Mouse (Mus musculus): ENCODE measurements around the gene Cradd. TPM values are rescaled to one million over a fixed set of nuclear protein-coding genes. Genes with fewer than 3 reads are reported as not detected.
A peak's percentile ranks its signal among the peaks of the same experiment; 100 is the strongest.

The Cradd gene
- total RNA-seq, 2 experiments from 2014 or later: 7.1 to 7.8 TPM

- intact Hi-C loops (cut with DNase I): no loop called here
- DNase-seq (ENCODE audit: extremely low spot score in 1 of 2, low spot score in 2 of 2): peak in 1 of 2 experiments; percentile 47
Observed at GRCm38 (mm10) chr10:95310688-95311441, 13.1 kb downstream of the Cradd start.

- DNase-seq (ENCODE audit: extremely low spot score in 1 of 2, low spot score in 2 of 2): no peak
- intact Hi-C loops (cut with DNase I): no loop called here
Observed at GRCm38 (mm10) chr10:95309412-95310322, 14.3 kb downstream of the Cradd start.

GRCm38 (mm10) chr10:95308991-95309390 is 14.9 kb downstream of the Cradd start:
- intact Hi-C loops (cut with DNase I): no loop called here
- no peak for DNase-seq (ENCODE audit: extremely low spot score in 1 of 2, low spot score in 2 of 2)

- intact Hi-C loops (cut with DNase I): no loop called here
- DNase-seq (ENCODE audit: extremely low spot score in 1 of 2, low spot score in 2 of 2): no peak
Observed at GRCm38 (mm10) chr10:95307916-95308315, 16.0 kb downstream of the Cradd start.

- peak in 1 of 2 experiments; percentile 48 for DNase-seq (ENCODE audit: extremely low spot score in 1 of 2, low spot score in 2 of 2)
Observed at GRCm38 (mm10) chr10:95306824-95307552, 16.9 kb downstream of the Cradd start.

GRCm38 (mm10) chr10:95304240-95304639 is 19.7 kb downstream of the Cradd start:
- intact Hi-C loops (cut with DNase I): no loop called here

More at GRCm38 (mm10) chr10:95306824-95307552, 16.9 kb downstream of the Cradd start:
- intact Hi-C loops (cut with DNase I): no loop called here

GRCm38 (mm10) chr10:95302211-95303163 is 21.4 kb downstream of the Cradd start:
- DNase-seq (ENCODE audit: extremely low spot score in 1 of 2, low spot score in 2 of 2): no peak
- intact Hi-C loops (cut with DNase I): no loop called here

More at GRCm38 (mm10) chr10:95304240-95304639, 19.7 kb downstream of the Cradd start:
- DNase-seq (ENCODE audit: extremely low spot score in 1 of 2, low spot score in 2 of 2): no peak

GRCm38 (mm10) chr10:95300178-95300793 is 23.6 kb downstream of the Cradd start:
- DNase-seq (ENCODE audit: extremely low spot score in 1 of 2, low spot score in 2 of 2): no peak
- intact Hi-C loops (cut with DNase I): no loop called here

- intact Hi-C loops (cut with DNase I): no loop called here
- DNase-seq (ENCODE audit: extremely low spot score in 1 of 2, low spot score in 2 of 2): no peak
Observed at GRCm38 (mm10) chr10:95299808-95300133, 24.2 kb downstream of the Cradd start.

GRCm38 (mm10) chr10:95299010-95299807 is 24.7 kb downstream of the Cradd start:
- intact Hi-C loops (cut with DNase I): no loop called here
- no peak for DNase-seq (ENCODE audit: extremely low spot score in 1 of 2, low spot score in 2 of 2)

- intact Hi-C loops (cut with DNase I): no loop called here
- no peak for DNase-seq (ENCODE audit: extremely low spot score in 1 of 2, low spot score in 2 of 2)
Observed at GRCm38 (mm10) chr10:95298504-95298903, 25.4 kb downstream of the Cradd start.

- intact Hi-C loops (cut with DNase I): no loop called here
- DNase-seq (ENCODE audit: extremely low spot score in 1 of 2, low spot score in 2 of 2): no peak
Observed at GRCm38 (mm10) chr10:95297690-95298104, 26.2 kb downstream of the Cradd start.

GRCm38 (mm10) chr10:95297024-95297423 is 26.9 kb downstream of the Cradd start:
- intact Hi-C loops (cut with DNase I): no loop called here
- DNase-seq (ENCODE audit: extremely low spot score in 1 of 2, low spot score in 2 of 2): no peak

- intact Hi-C loops (cut with DNase I): no loop called here
- DNase-seq (ENCODE audit: extremely low spot score in 1 of 2, low spot score in 2 of 2): no peak
Observed at GRCm38 (mm10) chr10:95293261-95293660, 30.7 kb downstream of the Cradd start.

- no peak for DNase-seq (ENCODE audit: extremely low spot score in 1 of 2, low spot score in 2 of 2)
- intact Hi-C loops (cut with DNase I): no loop called here
Observed at GRCm38 (mm10) chr10:95292269-95292668, 31.7 kb downstream of the Cradd start.

- intact Hi-C loops (cut with DNase I): no loop called here
- DNase-seq (ENCODE audit: extremely low spot score in 1 of 2, low spot score in 2 of 2): no peak
Observed at GRCm38 (mm10) chr10:95291133-95291876, 32.6 kb downstream of the Cradd start.

Data from left cerebral cortex, postnatal 10 days (tissue).